Mouse (Mus musculus): ENCODE results near the gene Ttll11. TPM values are rescaled to one million over a fixed set of nuclear protein-coding genes. Genes with fewer than 3 reads are reported as not detected.
A peak's percentile ranks its signal among the peaks of the same experiment; 100 is the strongest.

Gene Ttll11
- polyA plus RNA-seq, 1 experiment from 2014 or later, result 1.5 TPM

DNA sequence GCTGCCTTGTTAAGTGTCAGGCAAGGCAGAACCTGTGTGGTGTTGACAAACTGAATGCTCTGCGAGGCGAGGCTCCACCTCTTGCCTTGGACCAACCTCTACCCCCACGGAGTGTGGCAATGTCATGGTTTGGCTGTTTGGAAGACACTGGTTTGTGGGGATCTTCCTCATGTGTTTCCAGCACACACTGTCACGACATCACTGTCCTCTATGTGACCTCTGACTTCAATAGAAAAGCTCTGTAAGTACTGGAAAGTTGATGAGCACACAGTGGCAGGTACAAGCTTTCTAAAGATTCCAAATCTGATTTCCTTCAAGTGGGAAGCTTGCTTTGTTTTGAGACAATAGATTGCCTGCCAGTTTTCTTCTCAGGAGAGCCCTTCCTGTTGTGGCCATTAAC, 126.7 kb downstream of the Ttll11 start:
- no peaks in the 10 kb centered on the region for H3K36me3 ChIP-seq
- ATAC-seq (ENCODE audit: insufficient number of reproducible peaks, low FRiP score), result 0 out of 2 replicates have a peak, but pooled peaks have one; percentile 29
- no peak overlapping the region for H3K4me2 ChIP-seq
- 36% methylated on average over 4 of the region's 4 CpGs for WGBS
- peaks cover 9% of the 10 kb centered on the region for H3K4me1 ChIP-seq (replicated peaks)
- H3K9ac ChIP-seq, result no peak overlapping the region
- no peak overlapping the region for H3K4me3 ChIP-seq
- H3K9me3 ChIP-seq (replicated peaks), result no peaks in the 10 kb centered on the region
- no peak overlapping the region for H3K27ac ChIP-seq (ENCODE audit: poor library complexity, severe bottlenecking)
- H3K27me3 ChIP-seq (replicated peaks), result peaks cover 7% of the 10 kb centered on the region; the same call in 1 of the 2 replicates

DNA sequence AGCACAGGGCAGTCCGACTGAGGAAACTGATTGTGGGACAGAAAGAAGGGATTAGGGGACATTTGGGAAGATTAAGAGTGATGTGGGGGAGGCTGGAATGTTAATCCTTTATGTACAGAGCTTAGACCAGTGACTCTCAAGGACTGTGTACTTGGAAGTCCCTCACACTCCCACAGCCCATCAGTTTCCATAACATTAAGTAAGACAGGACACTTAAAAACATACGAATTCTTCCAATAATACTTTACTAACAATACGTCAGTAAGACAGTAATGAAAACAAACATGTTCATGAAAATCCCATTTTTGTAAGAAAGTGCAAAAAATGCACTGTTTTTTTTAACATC, 127.6 kb downstream of the Ttll11 start:
- Histone ChIP-seq H3K4me3 (no peak overlapping the region), H3K36me3 (no peaks in the 10 kb centered on the region), H3K27me3 (replicated peaks) (peaks cover 7% of the 10 kb centered on the region; the same call in 1 of the 2 replicates), H3K4me2 (no peak overlapping the region), H3K4me1 (replicated peaks) (peaks cover 5% of the 10 kb centered on the region), H3K27ac (ENCODE audit: poor library complexity, severe bottlenecking) (no peak overlapping the region), H3K9ac (no peak overlapping the region), H3K9me3 (replicated peaks) (no peaks in the 10 kb centered on the region)
- no peak for ATAC-seq (ENCODE audit: insufficient number of reproducible peaks, low FRiP score)
- WGBS, result 56% methylated on average over 3 of the region's 3 CpGs

DNA sequence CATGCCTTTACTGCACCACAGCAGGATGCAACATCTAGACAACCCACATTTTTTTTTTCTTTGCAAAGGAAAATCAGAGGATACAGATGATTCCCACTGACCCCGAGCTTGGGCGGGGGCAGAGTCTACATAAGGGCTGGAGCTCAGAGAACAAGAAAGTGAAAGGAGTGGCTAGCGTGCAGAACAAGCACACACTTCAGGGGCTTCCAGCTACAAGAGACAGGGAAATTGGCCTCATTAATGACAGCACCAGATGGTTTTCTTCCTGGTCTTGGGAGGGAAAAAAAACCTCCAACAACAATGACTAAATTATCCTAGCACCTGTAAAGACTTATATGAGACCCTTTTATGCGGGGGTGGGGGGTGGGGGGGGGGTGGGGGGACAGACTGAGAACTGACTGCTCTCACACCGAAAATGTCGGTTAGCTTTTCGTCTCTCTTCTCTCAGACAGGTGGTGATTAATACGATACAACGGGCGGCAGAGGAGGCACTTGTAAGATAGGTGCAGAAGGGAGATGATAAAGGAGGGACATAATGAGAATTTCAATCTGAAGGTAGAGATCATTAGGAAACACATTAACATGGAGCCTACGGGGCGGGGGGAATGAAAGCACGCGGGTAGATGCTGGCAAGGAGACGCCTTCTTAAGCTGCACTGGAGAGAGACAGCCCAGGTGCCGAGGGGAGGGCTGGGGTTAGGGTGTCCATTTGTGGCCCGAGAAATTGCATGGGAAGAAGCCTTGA, 128.1 kb downstream of the Ttll11 start:
- WGBS, result 50% methylated on average over 17 of the region's 17 CpGs
- H3K36me3 ChIP-seq, result no peaks in the 10 kb centered on the region
- H3K4me2 ChIP-seq, result no peak overlapping the region
- no peak for ATAC-seq (ENCODE audit: insufficient number of reproducible peaks, low FRiP score)
- H3K27ac ChIP-seq (ENCODE audit: poor library complexity, severe bottlenecking), result no peak overlapping the region
- peaks cover 5% of the 10 kb centered on the region for H3K4me1 ChIP-seq (replicated peaks)
- no peaks in the 10 kb centered on the region for H3K9me3 ChIP-seq (replicated peaks)
- H3K9ac ChIP-seq, result no peak overlapping the region
- H3K4me3 ChIP-seq, result no peak overlapping the region
- peaks cover 7% of the 10 kb centered on the region; the same call in 1 of the 2 replicates for H3K27me3 ChIP-seq (replicated peaks)

DNA sequence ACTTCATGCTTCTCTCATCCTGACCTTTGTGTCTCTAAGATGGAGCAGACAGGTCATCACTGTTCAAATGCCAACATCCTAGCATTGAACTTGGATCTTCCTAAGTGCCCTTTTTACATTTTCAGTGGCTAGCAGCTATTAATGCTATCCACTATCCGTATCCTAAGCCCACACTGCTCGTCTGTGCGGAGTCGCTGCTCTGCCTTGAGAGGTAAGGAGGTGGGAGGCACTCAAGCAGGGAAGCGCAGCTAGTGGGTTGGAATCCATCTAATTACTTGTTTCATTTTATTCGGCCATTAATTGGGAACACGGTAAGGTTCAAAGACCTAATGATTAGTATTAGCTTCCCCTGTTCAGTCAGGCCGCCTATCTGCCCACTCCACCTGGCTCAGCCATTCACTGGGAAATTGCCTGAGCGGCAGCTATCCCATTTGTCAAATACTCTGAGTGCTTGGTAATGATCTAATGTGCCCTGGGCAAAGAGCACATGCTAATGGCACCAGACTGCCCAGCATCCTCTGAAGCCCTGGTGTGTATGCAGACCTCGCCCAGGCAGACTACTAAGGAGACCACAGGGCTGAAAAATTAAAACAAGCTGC, 130.0 kb downstream of the Ttll11 start:
- Histone ChIP-seq H3K4me3 (no peak overlapping the region), H3K4me2 (no peak overlapping the region), H3K9ac (no peak overlapping the region), H3K27me3 (replicated peaks) (peaks cover 14% of the 10 kb centered on the region; the same call in 1 of the 2 replicates), H3K27ac (ENCODE audit: poor library complexity, severe bottlenecking) (no peak overlapping the region), H3K4me1 (replicated peaks) (peaks cover 5% of the 10 kb centered on the region), H3K36me3 (no peaks in the 10 kb centered on the region), H3K9me3 (replicated peaks) (no peaks in the 10 kb centered on the region)
- ATAC-seq (ENCODE audit: insufficient number of reproducible peaks, low FRiP score), result no peak
- 62% methylated on average over 10 of the region's 10 CpGs for WGBS

DNA sequence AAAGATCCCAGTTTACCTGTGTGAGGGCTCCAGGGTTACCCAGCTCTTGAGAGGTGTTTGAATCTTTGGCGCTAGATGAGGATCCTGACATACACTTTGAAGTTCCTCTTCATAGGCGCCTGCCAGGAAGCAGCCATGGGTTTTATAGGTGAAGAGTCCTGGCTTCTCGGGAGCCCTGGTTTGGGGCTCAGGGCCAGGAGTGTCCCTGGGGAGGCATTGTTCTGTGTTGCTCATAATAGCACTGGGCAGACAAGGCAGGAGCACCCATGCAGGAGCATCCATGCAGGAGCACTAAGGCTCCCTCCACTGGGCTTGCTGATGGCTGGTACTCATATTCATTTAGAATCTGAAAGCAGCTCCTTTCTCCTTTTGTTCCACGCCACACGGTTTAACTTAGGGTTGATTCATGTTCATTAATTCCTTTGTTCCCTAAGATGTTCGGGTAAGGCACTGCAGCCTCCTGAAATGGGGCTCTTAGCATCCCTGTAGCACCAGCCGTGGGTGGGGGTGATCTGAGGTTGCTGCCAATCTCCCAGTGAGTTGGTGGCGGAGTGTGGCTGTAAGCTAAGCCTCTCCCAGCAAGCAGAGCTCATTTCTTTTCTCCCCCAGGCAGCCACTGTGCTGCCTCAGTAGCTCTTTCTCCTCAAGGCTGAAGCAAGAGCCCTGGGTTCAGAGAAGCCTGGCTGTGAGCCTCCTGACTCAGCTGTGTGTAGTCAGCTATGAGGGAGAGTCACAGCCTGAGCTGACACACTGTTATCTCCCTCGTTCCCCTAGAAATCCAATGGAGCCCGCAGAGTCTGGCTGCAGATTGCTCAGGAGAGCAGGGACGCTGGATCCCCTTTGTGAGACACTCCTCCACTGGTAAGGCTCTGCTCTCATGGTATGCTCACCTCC, 133.9 kb downstream of the Ttll11 start:
- Histone ChIP-seq H3K4me1 (replicated peaks) (peaks cover 19% of the 10 kb centered on the region), H3K4me3 (no peak overlapping the region), H3K27me3 (replicated peaks) (peaks cover 10% of the 10 kb centered on the region; the same call in 1 of the 2 replicates), H3K9ac (no peak overlapping the region), H3K4me2 (no peak overlapping the region), H3K9me3 (replicated peaks) (no peaks in the 10 kb centered on the region), H3K36me3 (no peaks in the 10 kb centered on the region), H3K27ac (ENCODE audit: poor library complexity, severe bottlenecking) (no peak overlapping the region)
- WGBS, result 54% methylated on average over 11 of the region's 11 CpGs
- no peak for ATAC-seq (ENCODE audit: insufficient number of reproducible peaks, low FRiP score)

DNA sequence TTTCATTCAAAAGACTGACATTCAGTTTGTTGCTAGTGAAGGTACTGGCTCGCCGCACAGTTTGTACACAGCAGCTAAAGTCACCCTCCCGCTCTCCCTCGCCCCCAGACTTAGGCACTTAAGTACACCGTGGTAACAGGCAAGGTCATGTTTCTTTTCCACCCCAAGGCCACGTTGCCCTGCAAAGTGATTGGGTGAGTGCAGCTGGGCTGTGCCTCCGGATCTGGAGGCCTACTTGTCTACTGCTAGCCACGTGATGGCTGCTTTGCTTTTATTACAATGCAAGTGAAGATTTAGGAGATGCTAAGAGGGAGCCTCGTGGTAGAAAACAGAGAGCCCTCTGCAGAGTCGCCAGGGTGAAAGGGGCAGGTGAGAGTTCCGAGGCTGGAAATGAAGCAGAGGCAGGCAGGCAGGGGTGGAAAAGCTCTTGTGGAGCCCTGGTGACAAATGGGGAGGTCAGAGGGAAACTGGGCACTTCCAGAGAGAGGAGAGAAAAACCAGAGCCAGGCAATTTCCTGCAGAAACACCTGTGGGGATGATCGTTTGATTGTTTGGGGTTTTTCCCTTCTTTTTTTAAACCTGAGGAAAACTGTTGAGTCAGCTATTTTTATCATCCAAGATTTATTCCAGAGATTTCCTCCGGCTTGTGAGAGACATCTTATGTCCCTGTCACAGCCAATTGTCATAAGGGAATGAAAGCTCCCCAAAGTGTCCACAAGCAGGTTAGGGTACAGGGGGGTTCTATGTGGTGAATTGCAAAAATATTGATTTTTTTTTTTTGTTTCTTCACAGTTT, 135.6 kb downstream of the Ttll11 start:
- H3K27ac ChIP-seq (ENCODE audit: poor library complexity, severe bottlenecking), result no peak overlapping the region
- 0 out of 2 replicates have a peak, but pooled peaks cover 6% of the 10 kb centered on the region for H3K27me3 ChIP-seq (replicated peaks)
- 30% methylated on average over 13 of the region's 13 CpGs for WGBS
- no peak overlapping the region for H3K9ac ChIP-seq
- H3K4me1 ChIP-seq (replicated peaks), result peaks cover 27% of the 10 kb centered on the region
- no peak overlapping the region for H3K4me2 ChIP-seq
- no peak overlapping the region for H3K4me3 ChIP-seq
- no peak for ATAC-seq (ENCODE audit: insufficient number of reproducible peaks, low FRiP score)
- H3K9me3 ChIP-seq (replicated peaks), result no peaks in the 10 kb centered on the region
- no peaks in the 10 kb centered on the region for H3K36me3 ChIP-seq

DNA sequence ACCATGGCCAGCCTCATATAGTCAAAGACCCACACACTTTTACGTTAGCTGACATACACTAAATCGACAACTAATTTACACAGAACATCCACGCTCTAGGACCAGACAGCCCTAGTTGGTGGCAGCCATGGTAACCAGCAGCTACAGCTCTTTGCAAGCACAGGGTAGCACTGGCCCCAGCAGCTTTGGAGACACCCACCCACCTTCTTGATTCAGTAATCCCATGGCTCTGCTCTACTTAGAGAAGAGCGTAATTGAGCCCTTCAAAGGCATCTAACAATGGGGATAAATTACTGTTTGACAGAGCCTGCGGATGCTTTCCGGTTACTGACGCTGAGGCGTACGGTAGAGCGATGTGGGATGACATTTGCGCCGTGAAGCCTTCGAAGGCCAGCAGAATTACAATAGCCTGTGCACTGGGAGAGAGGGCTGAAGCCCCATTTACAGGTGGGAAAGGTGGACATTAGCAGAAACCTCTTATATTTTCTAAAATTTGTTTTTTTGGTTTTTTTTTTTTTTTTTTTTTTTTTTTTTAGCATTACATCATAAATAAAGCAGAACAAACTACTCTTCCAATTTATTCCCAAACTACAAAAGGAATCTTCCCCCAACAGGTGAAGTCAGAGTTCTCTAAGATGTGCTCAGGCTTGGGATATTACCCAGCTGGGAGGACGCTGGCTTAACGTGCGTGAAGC, 136.8 kb downstream of the Ttll11 start:
- H3K9me3 ChIP-seq (replicated peaks), result no peaks in the 10 kb centered on the region
- 92% methylated on average over 16 of the region's 16 CpGs for WGBS
- peaks cover 27% of the 10 kb centered on the region for H3K4me1 ChIP-seq (replicated peaks)
- no peak overlapping the region for H3K9ac ChIP-seq
- no peak overlapping the region for H3K27ac ChIP-seq (ENCODE audit: poor library complexity, severe bottlenecking)
- H3K4me3 ChIP-seq, result no peak overlapping the region
- no peak for ATAC-seq (ENCODE audit: insufficient number of reproducible peaks, low FRiP score)
- no peak overlapping the region for H3K4me2 ChIP-seq
- no peaks in the 10 kb centered on the region for H3K36me3 ChIP-seq
- H3K27me3 ChIP-seq (replicated peaks), result 0 out of 2 replicates have a peak, but pooled peaks cover 6% of the 10 kb centered on the region

DNA sequence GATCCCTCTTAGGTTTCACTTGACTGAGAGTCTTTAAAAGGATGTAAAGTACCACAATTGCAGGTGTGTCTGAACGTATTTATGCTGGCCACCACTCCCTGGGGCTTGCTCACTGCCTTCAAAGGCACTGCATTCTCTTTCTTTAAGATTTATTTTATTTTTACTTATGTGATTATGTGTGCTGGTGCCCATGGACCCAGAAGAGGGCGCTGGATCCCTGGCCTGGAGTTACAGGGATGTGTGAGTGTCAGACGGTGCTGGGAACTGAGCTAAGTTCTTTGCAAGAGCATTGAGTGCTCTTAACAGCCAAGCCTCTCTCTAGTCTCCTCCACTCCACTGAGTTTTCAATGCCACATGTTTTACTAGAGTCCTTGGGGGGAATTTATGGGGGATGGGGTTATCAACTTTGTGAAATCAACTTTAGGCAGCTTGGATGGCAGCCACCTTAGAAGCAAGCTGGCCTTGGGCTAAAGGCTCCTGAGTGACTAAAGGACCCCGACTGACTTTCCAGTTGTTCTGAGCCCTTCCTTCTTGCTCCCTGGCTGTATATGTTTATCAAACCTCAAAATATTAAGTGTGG, 137.8 kb downstream of the Ttll11 start:
- H3K27ac ChIP-seq (ENCODE audit: poor library complexity, severe bottlenecking), result no peak overlapping the region
- peaks cover 8% of the 10 kb centered on the region for H3K9me3 ChIP-seq (replicated peaks)
- H3K36me3 ChIP-seq, result no peaks in the 10 kb centered on the region
- ATAC-seq (ENCODE audit: insufficient number of reproducible peaks, low FRiP score), result no peak
- H3K27me3 ChIP-seq (replicated peaks), result 0 out of 2 replicates have a peak, but pooled peaks cover 6% of the 10 kb centered on the region
- no peak overlapping the region for H3K4me3 ChIP-seq
- WGBS, result 69% methylated on average over 4 of the region's 4 CpGs
- no peak overlapping the region for H3K9ac ChIP-seq
- peaks cover 27% of the 10 kb centered on the region for H3K4me1 ChIP-seq (replicated peaks)
- no peak overlapping the region for H3K4me2 ChIP-seq

DNA sequence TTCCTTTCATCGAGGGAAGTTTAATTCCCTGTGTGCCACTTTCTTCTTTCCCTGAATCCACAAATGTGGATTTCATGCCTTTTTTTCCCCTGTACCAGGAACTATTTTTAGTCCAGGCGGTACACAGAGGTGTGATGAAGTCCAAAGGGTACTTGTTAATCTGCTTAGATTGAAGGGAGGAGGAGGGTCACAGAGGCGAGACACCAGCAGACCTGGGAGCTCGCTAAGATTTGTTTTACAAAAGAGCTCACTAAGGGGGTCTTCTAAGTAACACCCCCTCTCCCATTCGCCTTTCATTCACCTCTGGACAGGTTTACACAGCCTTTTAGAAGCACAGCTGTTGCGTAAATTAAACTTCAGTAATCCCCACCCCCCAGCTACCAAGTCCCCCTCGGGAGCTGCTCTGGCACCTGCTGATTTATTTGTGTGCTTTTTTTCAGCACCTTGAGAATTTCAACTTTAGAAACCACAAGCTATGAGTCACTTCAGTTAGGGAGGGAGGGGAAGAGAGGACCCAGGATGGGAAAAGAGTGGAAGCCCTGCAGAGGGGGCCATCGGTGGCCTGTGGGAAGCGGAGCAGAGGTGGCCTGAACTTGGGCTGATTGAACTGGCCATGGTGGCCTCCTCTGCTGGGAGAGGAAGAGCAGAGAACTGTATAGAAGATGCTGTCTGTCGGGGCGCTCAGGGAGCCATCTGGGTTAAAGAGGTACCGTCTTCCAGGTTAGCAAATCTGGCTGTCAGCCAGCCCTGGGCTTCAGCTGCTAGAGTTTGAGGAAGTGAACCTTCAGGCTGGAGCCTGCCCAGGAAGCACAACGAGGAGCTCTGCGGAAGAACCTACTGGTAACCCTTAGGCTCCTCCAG, 138.5 kb downstream of the Ttll11 start:
- peaks cover 14% of the 10 kb centered on the region for H3K9me3 ChIP-seq (replicated peaks)
- 0 out of 2 replicates have a peak, but pooled peaks cover 6% of the 10 kb centered on the region for H3K27me3 ChIP-seq (replicated peaks)
- no peak overlapping the region for H3K4me2 ChIP-seq
- H3K36me3 ChIP-seq, result no peaks in the 10 kb centered on the region
- no peak for ATAC-seq (ENCODE audit: insufficient number of reproducible peaks, low FRiP score)
- H3K4me1 ChIP-seq (replicated peaks), result peaks cover 27% of the 10 kb centered on the region
- no peak overlapping the region for H3K27ac ChIP-seq (ENCODE audit: poor library complexity, severe bottlenecking)
- 31% methylated on average over 14 of the region's 14 CpGs for WGBS
- H3K4me3 ChIP-seq, result no peak overlapping the region
- no peak overlapping the region for H3K9ac ChIP-seq
